Mouse (Mus musculus) liver, embryonic 14.5 days (tissue): ENCODE measurements around the gene Cnnm2. TPM values are rescaled to one million over a fixed set of nuclear protein-coding genes. Genes with fewer than 3 reads are reported as not detected.

ENCODE experiments used
- ATAC-seq: fragments of 200-750 bp; cut with Nextera tagmentation; 2 replicates; pipeline ENCODE4 v1.8.0; 2017; ENCODE audit warnings: moderate number of reproducible peaks, mild to moderate bottlenecking, moderate library complexity; ENCODE audit not compliant: insufficient read depth
- DNase-seq, 3 experiments: peaks; one replicate each; pipeline ENCODE4 v3.0.0-alpha.2; 2012 to 2013; ENCODE audit warnings: low read depth in 3 of 3, low spot score in 3 of 3
- H3K27ac ChIP-seq: fragments of 300-500 bp; sonication (generic); 2 replicates; pipeline ENCODE4 v1.5.1; 2014; ENCODE audit warnings: moderate library complexity, mild to moderate bottlenecking, control low read depth, inconsistent platforms
- H3K27me3 ChIP-seq: fragments of 300-500 bp; sonication (generic); 2 replicates; pipeline ENCODE4 v1.6.1; 2014; ENCODE audit warnings: mild to moderate bottlenecking, low read length, moderate library complexity; ENCODE audit not compliant: control insufficient read depth, insufficient read depth
- H3K36me3 ChIP-seq: fragments of 300-500 bp; sonication (generic); replicated peaks from 2 replicates; pipeline ENCODE4 v1.6.1; 2014; ENCODE audit warnings: low read depth; ENCODE audit not compliant: control insufficient read depth, insufficient read depth
- H3K4me1 ChIP-seq, 2 experiments: fragments of 200-500 bp in 1 of 2; fragments of 300-500 bp in 1 of 2; sonication (generic) in 1 of 2; replicated peaks; 2 replicates each; pipeline ENCODE4 v1.6.1; 2012 to 2014; ENCODE audit warnings: antibody characterized with exemption in 1 of 2, inconsistent platforms in 1 of 2, low read length in 1 of 2; ENCODE audit not compliant: control insufficient read depth in 2 of 2, insufficient read depth in 2 of 2
- H3K4me2 ChIP-seq: fragments of 300-500 bp; sonication (generic); 2 replicates; pipeline ENCODE4 v1.6.1; 2014; ENCODE audit warnings: low read depth, mild to moderate bottlenecking, control low read depth, moderate library complexity
- H3K4me3 ChIP-seq, 2 experiments: fragments of 200-500 bp in 1 of 2; fragments of 300-500 bp in 1 of 2; sonication (generic) in 1 of 2; 2 replicates each; pipeline ENCODE4 v1.5.1; 2012 to 2014; ENCODE audit warnings: low read depth in 2 of 2, low read length in 2 of 2, mild to moderate bottlenecking in 2 of 2, control low read depth in 1 of 2, inconsistent platforms in 1 of 2, moderate library complexity in 1 of 2; ENCODE audit not compliant: insufficient read depth in 1 of 2
- H3K9ac ChIP-seq: fragments of 300-500 bp; sonication (generic); replicated peaks from 2 replicates; pipeline ENCODE4 v1.6.1; 2014; ENCODE audit warnings: mild to moderate bottlenecking, control low read depth, moderate library complexity
- H3K9me3 ChIP-seq: fragments of 300-500 bp; sonication (generic); 2 replicates; pipeline ENCODE4 v1.6.1; 2016; ENCODE audit warnings: low read length, mixed read lengths; ENCODE audit not compliant: control insufficient read depth
- CTCF ChIP-seq: IDR thresholded peaks from 2 replicates; pipeline ENCODE4 v1.5.1; 2016; ENCODE audit warnings: antibody characterized with exemption, low read depth, control low read depth
- EP300 ChIP-seq: IDR thresholded peaks from 2 replicates; pipeline ENCODE4 v1.6.1; 2016; ENCODE audit warnings: antibody characterized with exemption, low read depth
- WGBS: fragments of 180-500 bp; shearing (Covaris S2); extraction: QIAGEN DNeasy Blood & Tissue Kit; methylation state at CpG from one replicate; pipeline ENCODE4 v1.1.7; 2014; ENCODE audit not compliant: insufficient replicate concordance; 5-methylcytosine and 5-hydroxymethylcytosine counted together
- polyA plus RNA-seq, 2 experiments: library from polyadenylated mRNA; depleted of rRNA in 1 of 2; stranded (reverse) in 1 of 2; unstranded in 1 of 2; fragments of >200 nt; fragmentation: Nextera tagmentation in 1 of 2; extraction: Ambion mirVana in 1 of 2; gene quantifications; 2 replicates each; pipeline versions ENCODE4 v1.2.1 to v1.2.3; 2012 to 2014

Cnnm2 gene
- polyA plus RNA-seq, 2 experiments: 1.5 to 1.7 TPM

DNA sequence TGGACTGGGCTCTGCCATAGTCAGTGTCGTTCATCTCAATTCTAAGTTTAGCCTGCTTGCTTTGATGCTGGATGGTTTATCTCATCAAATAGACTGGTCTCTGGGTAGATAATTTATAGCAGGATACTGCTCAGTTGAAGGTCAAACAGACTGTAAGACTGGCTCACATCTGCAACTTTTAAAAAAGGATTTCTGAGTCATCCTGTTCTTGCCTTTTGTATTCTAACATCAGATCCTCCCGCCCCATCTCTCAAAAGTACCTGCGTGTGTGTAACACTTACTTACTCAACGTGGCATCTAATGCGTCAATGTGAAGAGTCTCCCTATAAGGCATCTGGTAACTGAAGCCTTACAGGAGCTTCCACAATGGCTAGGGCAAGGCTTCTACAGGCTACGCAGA is 159.2 kb downstream of the Cnnm2 start:
- WGBS: 77% methylated on average over 6 of the region's 6 CpGs
- no peaks in the 10 kb centered on the region for H3K27me3 ChIP-seq
- no peak overlapping the region for H3K27ac ChIP-seq
- no peaks in the 10 kb centered on the region for H3K9me3 ChIP-seq
- no peak for ATAC-seq
- H3K4me1 ChIP-seq: 0 out of 4 replicates have a peak, but pooled peaks cover 0 to 2% of the 10 kb centered on the region in 2 experiments
- H3K9ac ChIP-seq: no peak overlapping the region
- H3K4me2 ChIP-seq: no peak overlapping the region
- no peaks in the 10 kb centered on the region for H3K36me3 ChIP-seq
- H3K4me3 ChIP-seq: no peak overlapping the region
- TF ChIP-seq CTCF (no peak), EP300 (no peak)
- no peak for DNase-seq

DNA sequence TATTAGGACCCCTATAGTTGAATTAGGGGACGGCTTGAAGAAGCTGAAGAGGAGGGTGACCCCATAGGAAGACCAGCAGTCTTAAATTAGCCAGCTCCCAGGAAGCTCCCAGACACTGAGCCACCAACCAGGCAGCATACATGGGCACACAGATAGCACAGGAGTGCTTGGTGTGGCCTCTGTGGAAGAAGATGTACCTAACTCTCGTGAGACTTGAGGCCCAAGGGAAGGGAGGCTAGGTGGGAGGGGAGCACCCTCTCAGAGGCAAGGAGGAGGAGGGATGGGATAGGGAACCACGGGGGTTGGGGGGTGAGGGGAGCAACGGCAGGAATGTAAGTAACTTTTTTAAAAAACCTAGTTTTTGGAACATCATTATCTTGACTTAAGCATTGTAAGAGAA is 165.0 kb downstream of the Cnnm2 start:
- H3K9ac ChIP-seq: no peak overlapping the region
- 44% methylated on average over 4 of the region's 4 CpGs for WGBS
- no peak overlapping the region for H3K4me2 ChIP-seq
- H3K27me3 ChIP-seq: no peaks in the 10 kb centered on the region
- peaks cover 12 to 13% of the 10 kb centered on the region in 2 experiments; a peak in 3 of 4 replicates for H3K4me1 ChIP-seq
- no peaks in the 10 kb centered on the region for H3K36me3 ChIP-seq
- TF ChIP-seq EP300: no peak
- TF ChIP-seq CTCF: no peak
- H3K27ac ChIP-seq: no peak overlapping the region
- DNase-seq (peak in 2 of 3 experiments; percentile 29 to 46), ATAC-seq (peak; percentile 80)
- H3K4me3 ChIP-seq: no peak overlapping the region
- no peaks in the 10 kb centered on the region for H3K9me3 ChIP-seq

- Histone ChIP-seq H3K36me3 (no peaks in the 10 kb centered on the region), H3K9ac (no peak overlapping the region), H3K27me3 (no peaks in the 10 kb centered on the region), H3K27ac (peak overlapping the region; percentile 22), H3K4me3 (no peak overlapping the region), H3K9me3 (no peaks in the 10 kb centered on the region), H3K4me2 (no peak overlapping the region), H3K4me1 (peaks cover 12 to 14% of the 10 kb centered on the region in 2 experiments; a peak in 3 of 4 replicates)
- ATAC-seq (no peak), DNase-seq (no peak)
- WGBS: 59% methylated on average over 5 of the region's 5 CpGs
- no peak for TF ChIP-seq EP300
- no peak for TF ChIP-seq CTCF
Observed at GRCm38 (mm10) chr19:46926951-46927350, 165.6 kb downstream of the Cnnm2 start.

DNA sequence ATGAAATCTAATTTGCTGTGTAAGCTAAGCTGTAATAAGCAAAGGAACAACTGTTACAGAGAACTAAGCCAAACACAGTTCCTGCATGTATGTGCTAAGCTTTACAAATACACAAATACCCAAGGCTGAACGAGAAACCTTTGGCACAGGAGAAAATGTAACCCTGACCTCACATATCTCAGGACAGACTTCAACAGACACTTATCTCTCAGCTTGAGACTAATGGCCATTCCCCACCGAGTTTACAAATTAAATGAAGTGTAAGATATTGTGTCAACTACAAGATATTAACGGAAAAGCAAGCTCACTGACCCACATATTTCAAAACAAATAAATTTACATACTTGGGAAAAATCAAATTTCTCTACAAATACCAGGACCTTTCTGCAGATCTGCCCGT is 166.7 kb downstream of the Cnnm2 start:
- Histone ChIP-seq H3K27ac (no peak overlapping the region), H3K4me1 (peaks cover 20% of the 10 kb centered on the region in 2 experiments), H3K9ac (no peak overlapping the region), H3K9me3 (no peaks in the 10 kb centered on the region), H3K4me2 (no peak overlapping the region), H3K27me3 (no peaks in the 10 kb centered on the region), H3K4me3 (no peak overlapping the region), H3K36me3 (no peaks in the 10 kb centered on the region)
- TF ChIP-seq CTCF: no peak
- TF ChIP-seq EP300: no peak
- WGBS: 45% methylated on average over 4 of the region's 4 CpGs
- ATAC-seq: no peak
- DNase-seq: no peak

DNA sequence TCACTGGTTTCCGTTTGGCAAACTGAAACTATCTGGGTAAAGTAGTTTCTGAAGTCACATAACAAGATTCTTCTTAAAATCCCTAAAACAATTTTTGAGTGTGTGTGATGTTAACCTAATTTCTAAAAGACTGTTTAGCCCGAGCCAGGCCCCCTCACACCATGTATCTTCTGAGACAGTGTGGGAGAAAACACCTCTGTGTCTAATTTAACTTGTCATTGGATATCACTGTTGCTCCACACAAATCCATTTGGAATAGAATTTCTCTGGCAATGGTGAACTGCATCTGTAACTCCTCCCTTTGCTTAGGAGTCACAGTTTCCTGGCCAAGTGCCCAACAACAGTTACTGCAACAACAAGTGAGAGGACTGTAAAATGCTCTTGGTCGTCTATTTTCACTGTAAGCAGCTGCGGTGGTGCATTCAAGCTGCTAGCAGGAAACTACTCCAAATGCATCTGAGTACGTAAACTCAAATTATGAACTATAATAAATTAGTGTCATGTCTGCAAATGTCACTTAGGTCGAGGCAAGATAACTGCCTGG is 167.7 kb downstream of the Cnnm2 start:
- no peak overlapping the region for H3K27ac ChIP-seq
- H3K9ac ChIP-seq: no peak overlapping the region
- H3K36me3 ChIP-seq: no peaks in the 10 kb centered on the region
- no peak overlapping the region for H3K4me2 ChIP-seq
- no peaks in the 10 kb centered on the region for H3K27me3 ChIP-seq
- DNase-seq: no peak
- H3K4me3 ChIP-seq: no peak overlapping the region
- TF ChIP-seq EP300 (no peak), CTCF (no peak)
- no peak for ATAC-seq
- no peaks in the 10 kb centered on the region for H3K9me3 ChIP-seq
- WGBS: 60% methylated on average over 6 of the region's 6 CpGs
- peaks cover 23% of the 10 kb centered on the region in 2 experiments for H3K4me1 ChIP-seq

Other genes with a start within 250 kb of the Cnnm2 start
- gene Arl3, start 188.4 kb upstream of the Cnnm2 start, polyA plus RNA-seq (2012; rRNA removed): 14.7 and 27.6 TPM in 2 replicates
- gene Arl3, start 188.4 kb upstream of the Cnnm2 start, polyA plus RNA-seq (2014; fragmentation: Nextera tagmentation; extraction: Ambion mirVana): 17.1 and 17.6 TPM in 2 replicates
- 5.8 and 7.4 TPM in 2 replicates for gene Sfxn2, start 188.2 kb upstream of the Cnnm2 start, polyA plus RNA-seq (2012; rRNA removed)
- gene Sfxn2, start 188.2 kb upstream of the Cnnm2 start, polyA plus RNA-seq (2014; fragmentation: Nextera tagmentation; extraction: Ambion mirVana): 15.0 and 15.9 TPM in 2 replicates
- gene Wbp1l, start 162.5 kb upstream of the Cnnm2 start, polyA plus RNA-seq (2012; rRNA removed): 10.6 and 10.7 TPM in 2 replicates
- 9.8 and 11.8 TPM in 2 replicates for gene Wbp1l, start 162.5 kb upstream of the Cnnm2 start, polyA plus RNA-seq (2014; fragmentation: Nextera tagmentation; extraction: Ambion mirVana)
- 0.06 and 0.08 TPM in 2 replicates for gene Cyp17a1, start 88.4 kb upstream of the Cnnm2 start, polyA plus RNA-seq (2012; rRNA removed)
- gene Cyp17a1, start 88.4 kb upstream of the Cnnm2 start, polyA plus RNA-seq (2014; fragmentation: Nextera tagmentation; extraction: Ambion mirVana): 0.13 and 0.18 TPM in 2 replicates
- 2.1 and 2.7 TPM in 2 replicates for gene Borcs7, start 71.7 kb upstream of the Cnnm2 start, polyA plus RNA-seq (2012; rRNA removed)
- gene Borcs7, start 71.7 kb upstream of the Cnnm2 start, polyA plus RNA-seq (2014; fragmentation: Nextera tagmentation; extraction: Ambion mirVana): 5.0 and 6.0 TPM in 2 replicates
- gene As3mt, start 54.1 kb upstream of the Cnnm2 start, polyA plus RNA-seq (2012; rRNA removed): 3.8 and 5.1 TPM in 2 replicates
- gene As3mt, start 54.1 kb upstream of the Cnnm2 start, polyA plus RNA-seq (2014; fragmentation: Nextera tagmentation; extraction: Ambion mirVana): 12.8 and 13.4 TPM in 2 replicates